Mouse (Mus musculus) limb, embryonic 12.5 days (tissue): ENCODE data around the gene Lman1l. TPM values are rescaled to one million over a fixed set of nuclear protein-coding genes. Genes with fewer than 3 reads are reported as not detected.

Experiments used
- ATAC-seq: fragments of 200-750 bp; cut with Nextera tagmentation; 2 replicates; pipeline ENCODE4 v1.8.0; 2017; ENCODE audit warnings: low read depth, moderate TSS enrichment; ENCODE audit not compliant: insufficient number of reproducible peaks, insufficient read depth, low FRiP score, low TSS enrichment
- H3K27ac ChIP-seq: fragments of 300-500 bp; sonication (generic); 2 replicates; pipeline ENCODE4 v1.5.1; 2016; ENCODE audit warnings: mild to moderate bottlenecking, moderate library complexity
- H3K27me3 ChIP-seq: fragments of 300-500 bp; sonication (generic); 2 replicates; pipeline ENCODE4 v1.6.1; 2016; ENCODE audit warnings: mild to moderate bottlenecking, moderate library complexity
- H3K36me3 ChIP-seq: fragments of 300-500 bp; sonication (generic); 2 replicates; pipeline ENCODE4 v1.6.1; 2016; ENCODE audit warnings: mild to moderate bottlenecking, moderate library complexity
- H3K4me1 ChIP-seq: fragments of 300-500 bp; sonication (generic); replicated peaks from 2 replicates; pipeline ENCODE4 v1.6.1; 2016
- H3K4me2 ChIP-seq: fragments of 300-500 bp; sonication (generic); 2 replicates; pipeline ENCODE4 v1.6.1; 2016; ENCODE audit warnings: mild to moderate bottlenecking, moderate library complexity
- H3K4me3 ChIP-seq: fragments of 300-500 bp; sonication (generic); replicated peaks from 2 replicates; pipeline ENCODE4 v1.5.1; 2016; ENCODE audit warnings: mild to moderate bottlenecking
- H3K9ac ChIP-seq: fragments of 300-500 bp; sonication (generic); replicated peaks from 2 replicates; pipeline ENCODE4 v1.6.1; 2016; ENCODE audit warnings: mild to moderate bottlenecking, moderate library complexity
- H3K9me3 ChIP-seq: fragments of 300-500 bp; sonication (generic); 2 replicates; pipeline ENCODE4 v1.6.1; 2016; ENCODE audit warnings: mild to moderate bottlenecking, moderate library complexity
- WGBS: fragments of 180-500 bp; shearing (Covaris S2); methylation state at CpG from one replicate; pipeline ENCODE4 v1.1.7; 2016; 5-methylcytosine and 5-hydroxymethylcytosine counted together
- polyA plus RNA-seq: library from polyadenylated mRNA; unstranded; fragments of >200 nt; fragmentation: Nextera tagmentation; extraction: Ambion mirVana; gene quantifications from 2 replicates; pipeline ENCODE4 v1.2.1, GENCODE M21; 2016

The Lman1l gene
- polyA plus RNA-seq, 1 experiment from 2014 or later: not detected

DNA sequence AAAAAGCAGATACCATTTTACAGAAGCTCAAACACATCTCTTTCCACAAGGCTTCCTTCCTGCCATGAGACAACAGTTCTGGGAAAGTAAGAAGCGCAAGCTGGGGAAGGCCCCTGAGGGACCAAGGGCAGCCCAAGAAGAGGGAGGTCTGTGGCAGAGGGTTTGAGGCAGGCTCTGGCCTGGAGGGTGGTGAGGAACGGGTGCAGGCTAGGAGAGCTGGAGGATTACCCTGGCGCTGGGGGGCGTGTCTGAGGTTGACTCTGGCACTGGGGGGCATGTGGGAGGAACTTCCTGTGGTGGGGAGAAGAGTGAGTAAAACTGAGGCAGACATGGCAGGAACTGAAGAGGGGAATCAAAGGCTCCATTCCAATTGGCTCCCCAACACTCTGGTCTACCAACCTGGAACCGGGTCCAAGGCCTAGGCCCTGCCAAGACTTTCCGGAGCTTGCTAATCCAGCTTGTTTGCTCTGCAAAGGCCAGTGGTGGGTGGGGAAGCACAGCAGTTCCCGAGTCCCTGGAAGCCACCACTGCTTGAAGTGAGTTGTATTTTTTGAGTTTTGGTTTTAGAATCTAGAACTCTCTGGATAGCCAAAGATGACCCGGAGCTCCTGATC lies 2.9 kb downstream of the Lman1l start:
- Histone ChIP-seq H3K4me3 (no peak overlapping the region), H3K9me3 (no peaks in the 10 kb centered on the region), H3K9ac (no peak overlapping the region; the same call in 1 of the 2 replicates), H3K27ac (no peak overlapping the region), H3K36me3 (no peaks in the 10 kb centered on the region), H3K4me2 (no peak overlapping the region), H3K27me3 (no peaks in the 10 kb centered on the region), H3K4me1 (no peaks in the 10 kb centered on the region)
- 79% methylated on average over 8 of the region's 8 CpGs for WGBS
- no peak for ATAC-seq

DNA sequence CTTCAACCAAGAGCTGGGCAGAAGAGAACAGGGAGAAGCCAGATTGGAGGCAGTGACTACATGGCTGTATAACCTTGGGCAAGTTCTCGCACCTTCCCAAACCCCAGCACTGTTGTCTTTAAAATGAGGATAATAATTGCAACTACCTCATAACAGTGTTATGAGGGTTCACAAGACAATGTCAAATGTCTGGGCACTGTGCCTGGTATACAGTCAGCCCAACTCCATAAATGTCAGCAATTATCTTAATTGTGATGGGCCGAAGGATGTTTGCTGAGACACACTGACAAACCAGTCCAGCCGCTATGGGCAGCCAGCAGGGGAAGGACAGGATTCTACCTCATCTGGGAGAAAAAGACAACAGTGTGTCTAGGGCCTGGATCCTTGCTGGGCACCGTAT lies 5.8 kb downstream of the Lman1l start:
- WGBS: 74% methylated on average over 4 of the region's 4 CpGs
- Histone ChIP-seq H3K4me2 (no peak overlapping the region), H3K36me3 (no peaks in the 10 kb centered on the region)

DNA sequence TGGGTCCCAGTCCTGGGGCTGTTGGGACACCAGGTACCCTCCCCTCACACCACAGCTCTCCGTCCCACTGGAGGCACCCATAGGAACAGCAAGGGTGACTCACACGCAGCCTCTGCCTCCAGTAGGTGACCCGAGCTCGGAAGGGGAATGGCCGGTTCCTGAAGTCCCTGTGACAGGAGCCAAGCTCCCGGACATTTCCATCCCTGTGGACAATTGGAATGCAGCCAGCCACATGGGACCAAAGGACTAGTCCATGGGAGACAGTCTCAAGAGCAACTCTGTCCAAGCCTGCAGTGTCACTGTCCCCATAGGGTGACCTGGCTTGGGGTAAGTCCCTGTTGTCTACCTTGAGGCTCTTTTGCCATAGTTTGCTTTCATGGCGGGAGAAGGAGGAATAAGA lies 6.6 kb downstream of the Lman1l start:
- Histone ChIP-seq H3K9ac (no peak overlapping the region), H3K27ac (no peak overlapping the region), H3K36me3 (no peaks in the 10 kb centered on the region), H3K27me3 (0 out of 2 replicates have a peak, but pooled peaks cover 2% of the 10 kb centered on the region), H3K4me2 (no peak overlapping the region), H3K4me1 (no peaks in the 10 kb centered on the region), H3K9me3 (no peaks in the 10 kb centered on the region), H3K4me3 (no peak overlapping the region)
- ATAC-seq: no peak
- WGBS: 81% methylated on average over 7 of the region's 7 CpGs

More for the DNA sequence above, 5.8 kb downstream of the Lman1l start:
- ATAC-seq: no peak
- H3K9ac ChIP-seq: no peak overlapping the region
- no peaks in the 10 kb centered on the region for H3K4me1 ChIP-seq
- 0 out of 2 replicates have a peak, but pooled peaks cover 2% of the 10 kb centered on the region for H3K27me3 ChIP-seq
- H3K9me3 ChIP-seq: no peaks in the 10 kb centered on the region
- H3K4me3 ChIP-seq: no peak overlapping the region
- no peak overlapping the region for H3K27ac ChIP-seq

GRCm38 (mm10) chr9:57612587-57612986 lies 8.0 kb downstream of the Lman1l start:
- Histone ChIP-seq H3K4me2 (no peak overlapping the region), H3K9ac (no peak overlapping the region), H3K27me3 (0 out of 2 replicates have a peak, but pooled peaks cover 2% of the 10 kb centered on the region), H3K36me3 (no peaks in the 10 kb centered on the region), H3K4me3 (no peak overlapping the region), H3K27ac (no peak overlapping the region), H3K4me1 (no peaks in the 10 kb centered on the region), H3K9me3 (no peaks in the 10 kb centered on the region)
- no peak for ATAC-seq
- 82% methylated on average over 7 of the region's 7 CpGs for WGBS

DNA sequence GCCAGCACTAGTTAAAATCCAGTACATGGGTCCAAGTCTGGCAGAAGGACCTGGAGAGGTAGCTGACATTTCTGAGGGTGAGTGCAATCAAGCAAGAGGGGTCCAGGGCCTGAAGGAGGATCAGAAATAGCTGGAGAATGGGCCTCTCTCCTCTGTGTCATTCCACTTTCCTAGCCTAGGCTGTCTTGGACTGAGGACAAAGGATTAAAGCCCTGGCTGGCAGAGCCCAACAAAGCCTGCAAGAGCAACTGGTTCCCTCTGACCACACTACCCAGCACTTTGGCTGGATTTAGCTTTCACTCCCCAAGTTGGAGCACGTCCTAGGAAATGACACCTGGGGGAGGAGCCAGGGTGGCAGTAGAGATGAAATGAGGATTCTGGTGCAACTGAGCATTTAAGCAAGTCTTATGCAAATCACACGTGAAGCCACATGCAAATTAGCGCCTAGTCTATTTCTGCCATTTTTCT lies 10.2 kb downstream of the Lman1l start:
- Histone ChIP-seq H3K9me3 (no peaks in the 10 kb centered on the region), H3K27ac (no peak overlapping the region), H3K4me3 (no peak overlapping the region), H3K9ac (no peak overlapping the region), H3K27me3 (peaks cover 19% of the 10 kb centered on the region), H3K36me3 (no peaks in the 10 kb centered on the region), H3K4me2 (no peak overlapping the region), H3K4me1 (peaks cover 5% of the 10 kb centered on the region; the same call in 1 of the 2 replicates)
- WGBS: 47% methylated on average over 3 of the region's 3 CpGs
- ATAC-seq: no peak

DNA sequence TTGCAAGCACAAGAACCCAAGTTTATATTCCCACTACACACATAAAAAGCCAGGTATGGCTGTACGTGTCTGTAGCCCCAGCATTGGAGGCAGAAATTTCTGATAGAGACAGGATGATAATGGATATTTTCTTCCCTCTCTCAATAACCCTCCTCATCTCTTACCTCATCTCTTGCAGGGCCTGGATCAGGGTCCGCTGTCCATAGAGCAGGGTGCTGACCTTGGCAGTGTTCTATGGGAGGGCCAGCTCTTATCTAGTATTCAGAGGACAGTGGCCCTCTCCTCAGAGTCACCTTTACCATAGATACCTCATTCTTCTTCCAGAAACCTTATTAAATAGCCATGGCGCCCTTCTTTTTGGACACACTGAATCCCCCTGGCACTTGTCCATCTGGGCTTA lies 10.8 kb downstream of the Lman1l start:
- Histone ChIP-seq H3K27me3 (peaks cover 21% of the 10 kb centered on the region), H3K9ac (no peak overlapping the region), H3K4me3 (no peak overlapping the region), H3K4me1 (peaks cover 5% of the 10 kb centered on the region; the same call in 1 of the 2 replicates), H3K27ac (no peak overlapping the region), H3K9me3 (no peaks in the 10 kb centered on the region), H3K36me3 (no peaks in the 10 kb centered on the region), H3K4me2 (no peak overlapping the region)
- no peak for ATAC-seq
- WGBS: 65% methylated on average over 3 of the region's 3 CpGs

- Histone ChIP-seq H3K4me2 (no peak within 1 kb of the TSS), H3K9me3 (no peaks in the 10 kb centered on the region), H3K4me3 (no peak within 1 kb of the TSS), H3K4me1 (peaks cover 5% of the 10 kb centered on the region; the same call in 1 of the 2 replicates), H3K36me3 (no peaks in the 10 kb centered on the region), H3K9ac (no peak within 1 kb of the TSS), H3K27ac (no peak within 1 kb of the TSS), H3K27me3 (peaks cover 23% of the 10 kb centered on the region)
- ATAC-seq: peak; percentile 56; the same call in 1 of the 2 replicates
- 5% methylated on average over 24 of the region's 24 CpGs for WGBS
Measured at GRCm38 (mm10) chr9:57606139-57606851, 14.3 kb downstream of the Lman1l start, which contains the start of gene Cplx3. Gene Cplx3 (minus strand): TSS chr9:57606281.

- peaks cover 8% of the 10 kb centered on the region for H3K4me1 ChIP-seq
- no peak overlapping the region for H3K4me3 ChIP-seq
- no peak overlapping the region for H3K9ac ChIP-seq
- no peak overlapping the region for H3K4me2 ChIP-seq
- no peaks in the 10 kb centered on the region for H3K36me3 ChIP-seq
- H3K27me3 ChIP-seq: peaks cover 23% of the 10 kb centered on the region
- ATAC-seq: no peak
- H3K9me3 ChIP-seq: no peaks in the 10 kb centered on the region
- WGBS: 21% methylated on average over 9 of the region's 9 CpGs
- H3K27ac ChIP-seq: no peak overlapping the region
Measured at GRCm38 (mm10) chr9:57605503-57605902, 15.1 kb downstream of the Lman1l start.

DNA sequence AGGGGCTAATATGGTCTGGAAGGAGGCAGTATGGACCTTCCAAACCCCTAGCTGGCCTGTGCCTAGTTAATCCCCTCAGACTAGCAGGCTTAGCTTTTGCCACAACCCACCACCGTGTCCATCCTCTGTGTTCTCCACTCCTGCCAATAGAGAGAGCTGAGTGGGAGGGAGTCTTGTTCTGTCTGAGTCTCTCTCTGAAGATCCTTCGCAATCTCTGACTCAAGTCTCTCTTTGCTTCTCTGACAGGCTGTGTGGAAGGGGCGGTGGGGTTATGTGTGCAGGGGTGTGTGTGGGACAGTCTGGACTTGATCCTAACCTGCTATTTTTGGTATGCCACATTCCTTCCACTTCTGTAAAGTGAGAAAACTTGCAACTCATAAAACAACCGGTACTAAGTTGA lies 15.7 kb downstream of the Lman1l start:
- WGBS: 75% methylated on average over 4 of the region's 4 CpGs
- no peaks in the 10 kb centered on the region for H3K36me3 ChIP-seq
- H3K4me3 ChIP-seq: no peak overlapping the region
- H3K4me2 ChIP-seq: no peak overlapping the region
- peaks cover 23% of the 10 kb centered on the region for H3K27me3 ChIP-seq
- no peaks in the 10 kb centered on the region for H3K9me3 ChIP-seq
- no peak for ATAC-seq
- H3K9ac ChIP-seq: no peak overlapping the region
- H3K4me1 ChIP-seq: peaks cover 9% of the 10 kb centered on the region
- no peak overlapping the region for H3K27ac ChIP-seq

- no peak for ATAC-seq
- Histone ChIP-seq H3K27ac (no peak overlapping the region), H3K9ac (no peak overlapping the region), H3K4me2 (no peak overlapping the region), H3K9me3 (no peaks in the 10 kb centered on the region), H3K4me3 (no peak overlapping the region), H3K4me1 (peaks cover 13% of the 10 kb centered on the region), H3K27me3 (peaks cover 23% of the 10 kb centered on the region), H3K36me3 (no peaks in the 10 kb centered on the region)
- 57% methylated on average over 8 of the region's 8 CpGs for WGBS
Measured at GRCm38 (mm10) chr9:57602098-57602497, 18.5 kb downstream of the Lman1l start.

DNA sequence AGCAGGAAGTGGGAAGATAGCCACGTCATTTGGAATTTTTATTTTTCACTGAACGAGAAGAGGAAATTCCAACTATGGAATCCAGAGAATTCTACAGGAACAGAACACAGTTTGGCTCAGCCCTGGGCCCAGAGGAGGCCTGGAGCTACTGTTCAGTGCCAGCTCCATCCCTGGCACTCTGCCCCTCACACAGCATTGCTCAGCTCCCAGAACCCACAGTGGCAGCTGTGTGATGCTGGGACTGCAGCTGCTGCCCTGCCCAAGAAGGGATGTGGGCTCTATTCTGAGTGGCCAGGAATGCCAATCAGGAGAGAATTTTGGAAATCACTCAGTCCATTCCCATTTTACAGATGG lies 19.2 kb downstream of the Lman1l start:
- no peak for ATAC-seq
- Histone ChIP-seq H3K9ac (no peak overlapping the region), H3K27ac (no peak overlapping the region), H3K9me3 (no peaks in the 10 kb centered on the region), H3K4me1 (peaks cover 12% of the 10 kb centered on the region), H3K27me3 (peaks cover 16% of the 10 kb centered on the region), H3K4me3 (no peak overlapping the region), H3K4me2 (no peak overlapping the region), H3K36me3 (no peaks in the 10 kb centered on the region)
- 58% methylated on average over 2 of the region's 2 CpGs for WGBS
